Mouse (Mus musculus): Measurements from ENCODE around the gene D630045J12Rik. TPM values are rescaled to one million over a fixed set of nuclear protein-coding genes. Genes with fewer than 3 reads are reported as not detected.

The D630045J12Rik gene
- polyA plus RNA-seq, 1 experiment from 2014 or later, result 6.2 TPM

GRCm38 (mm10) chr6:38203820-38204219, 50.0 kb downstream of the D630045J12Rik start:
- 49% methylated on average over 4 of the region's 4 CpGs for WGBS
- ATAC-seq (ENCODE audit: insufficient read depth), result peak; percentile 76; the same call in 1 of the 2 replicates
- no peak overlapping the region for H3K27ac ChIP-seq (ENCODE audit: low read depth)

GRCm38 (mm10) chr6:38202816-38203215, 51.0 kb downstream of the D630045J12Rik start:
- no peaks in the 10 kb centered on the region for H3K4me1 ChIP-seq (ENCODE audit: insufficient read depth)
- no peak overlapping the region for H3K4me2 ChIP-seq
- no peak overlapping the region for H3K9ac ChIP-seq
- no peaks in the 10 kb centered on the region for H3K36me3 ChIP-seq (ENCODE audit: insufficient read depth)
- TF ChIP-seq CTCF (IDR thresholded peaks at IDR 0.05; ENCODE audit: low read depth), result no peak
- DNase-seq (no peak), ATAC-seq (ENCODE audit: insufficient read depth) (no peak)
- no peaks in the 10 kb centered on the region for H3K27me3 ChIP-seq (ENCODE audit: insufficient read depth, low read length)
- H3K9me3 ChIP-seq (ENCODE audit: low read depth, low read length), result no peaks in the 10 kb centered on the region
- WGBS, result 70% methylated on average over 12 of the region's 12 CpGs
- H3K4me3 ChIP-seq (ENCODE audit: low read depth, low read length), result no peak overlapping the region
- no peak overlapping the region for H3K27ac ChIP-seq (ENCODE audit: low read depth)

More at GRCm38 (mm10) chr6:38203820-38204219, 50.0 kb downstream of the D630045J12Rik start:
- H3K27me3 ChIP-seq (ENCODE audit: insufficient read depth, low read length), result no peaks in the 10 kb centered on the region
- no peak for TF ChIP-seq CTCF (IDR thresholded peaks at IDR 0.05; ENCODE audit: low read depth)
- DNase-seq, result no peak
- no peak overlapping the region for H3K9ac ChIP-seq
- no peaks in the 10 kb centered on the region for H3K9me3 ChIP-seq (ENCODE audit: low read depth, low read length)
- H3K4me3 ChIP-seq (ENCODE audit: low read depth, low read length), result no peak overlapping the region
- no peak overlapping the region for H3K4me2 ChIP-seq
- H3K36me3 ChIP-seq (ENCODE audit: insufficient read depth), result no peaks in the 10 kb centered on the region
- H3K4me1 ChIP-seq (ENCODE audit: insufficient read depth), result no peaks in the 10 kb centered on the region

DNA sequence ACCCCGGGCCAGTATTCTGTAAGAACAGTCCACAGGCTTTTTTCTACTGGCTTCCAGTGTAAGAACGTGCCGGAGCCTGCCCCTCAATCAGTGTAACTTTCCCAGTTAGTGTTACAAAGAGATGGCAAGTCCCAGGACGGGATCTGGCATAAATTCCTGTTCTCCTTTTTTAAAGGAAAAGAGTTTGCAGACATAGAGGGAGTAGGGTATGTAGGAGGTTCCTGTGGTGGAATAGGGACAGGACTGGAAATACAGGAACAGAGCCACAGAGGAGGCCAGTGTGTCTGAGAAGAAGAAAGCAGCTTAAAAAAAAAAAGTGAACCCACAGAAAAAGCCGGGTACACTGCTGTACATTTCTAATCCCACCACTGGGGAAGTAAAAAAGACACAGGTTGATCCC, 52.3 kb downstream of the D630045J12Rik start:
- DNase-seq (no peak), ATAC-seq (ENCODE audit: insufficient read depth) (no peak)
- no peak overlapping the region for H3K9ac ChIP-seq
- no peak overlapping the region for H3K4me3 ChIP-seq (ENCODE audit: low read depth, low read length)
- WGBS, result 60% methylated on average over 5 of the region's 5 CpGs
- H3K36me3 ChIP-seq (ENCODE audit: insufficient read depth), result no peaks in the 10 kb centered on the region
- H3K4me1 ChIP-seq (ENCODE audit: insufficient read depth), result no peaks in the 10 kb centered on the region
- H3K4me2 ChIP-seq, result no peak overlapping the region
- H3K9me3 ChIP-seq (ENCODE audit: low read depth, low read length), result no peaks in the 10 kb centered on the region
- no peak for TF ChIP-seq CTCF (IDR thresholded peaks at IDR 0.05; ENCODE audit: low read depth)
- H3K27me3 ChIP-seq (ENCODE audit: insufficient read depth, low read length), result no peaks in the 10 kb centered on the region
- no peak overlapping the region for H3K27ac ChIP-seq (ENCODE audit: low read depth)

- H3K9ac ChIP-seq, result no peak overlapping the region
- TF ChIP-seq CTCF (IDR thresholded peaks at IDR 0.05; ENCODE audit: low read depth), result no peak
- 83% methylated on average over 6 of the region's 6 CpGs for WGBS
- H3K27ac ChIP-seq (ENCODE audit: low read depth), result no peak overlapping the region
- H3K27me3 ChIP-seq (ENCODE audit: insufficient read depth, low read length), result no peaks in the 10 kb centered on the region
- no peak for ATAC-seq (ENCODE audit: insufficient read depth)
- no peaks in the 10 kb centered on the region for H3K9me3 ChIP-seq (ENCODE audit: low read depth, low read length)
- no peak overlapping the region for H3K4me3 ChIP-seq (ENCODE audit: low read depth, low read length)
- H3K4me1 ChIP-seq (ENCODE audit: insufficient read depth), result no peaks in the 10 kb centered on the region
- no peak overlapping the region for H3K4me2 ChIP-seq
- no peak for DNase-seq
- H3K36me3 ChIP-seq (ENCODE audit: insufficient read depth), result peaks cover 16% of the 10 kb centered on the region
Measured at GRCm38 (mm10) chr6:38199599-38199998, 54.2 kb downstream of the D630045J12Rik start.

GRCm38 (mm10) chr6:38198727-38199126, 55.1 kb downstream of the D630045J12Rik start:
- peaks cover 19% of the 10 kb centered on the region for H3K36me3 ChIP-seq (ENCODE audit: insufficient read depth)
- TF ChIP-seq CTCF (IDR thresholded peaks at IDR 0.05; ENCODE audit: low read depth), result no peak
- H3K27ac ChIP-seq (ENCODE audit: low read depth), result no peak overlapping the region
- no peak overlapping the region for H3K9ac ChIP-seq
- no peak overlapping the region for H3K4me2 ChIP-seq
- H3K9me3 ChIP-seq (ENCODE audit: low read depth, low read length), result no peaks in the 10 kb centered on the region
- WGBS, result 88% methylated on average over 1 of the region's 1 CpGs
- H3K4me3 ChIP-seq (ENCODE audit: low read depth, low read length), result no peak overlapping the region
- no peak for DNase-seq
- ATAC-seq (ENCODE audit: insufficient read depth), result no peak
- H3K27me3 ChIP-seq (ENCODE audit: insufficient read depth, low read length), result no peaks in the 10 kb centered on the region
- H3K4me1 ChIP-seq (ENCODE audit: insufficient read depth), result no peaks in the 10 kb centered on the region

GRCm38 (mm10) chr6:38196266-38197189, 57.3 kb downstream of the D630045J12Rik start:
- H3K9me3 ChIP-seq (ENCODE audit: low read depth, low read length), result no peaks in the 10 kb centered on the region
- ATAC-seq (ENCODE audit: insufficient read depth), result no peak
- no peak overlapping the region for H3K4me2 ChIP-seq
- H3K27me3 ChIP-seq (ENCODE audit: insufficient read depth, low read length), result no peaks in the 10 kb centered on the region
- H3K9ac ChIP-seq, result no peak overlapping the region
- 68% methylated on average over 24 of the region's 24 CpGs for WGBS
- peak; percentile 29 for DNase-seq
- H3K4me3 ChIP-seq (ENCODE audit: low read depth, low read length), result no peak overlapping the region
- no peak overlapping the region for H3K27ac ChIP-seq (ENCODE audit: low read depth)
- TF ChIP-seq CTCF (IDR thresholded peaks at IDR 0.05; ENCODE audit: low read depth), result no peak
- H3K4me1 ChIP-seq (ENCODE audit: insufficient read depth), result no peaks in the 10 kb centered on the region
- peaks cover 19% of the 10 kb centered on the region for H3K36me3 ChIP-seq (ENCODE audit: insufficient read depth)

DNA sequence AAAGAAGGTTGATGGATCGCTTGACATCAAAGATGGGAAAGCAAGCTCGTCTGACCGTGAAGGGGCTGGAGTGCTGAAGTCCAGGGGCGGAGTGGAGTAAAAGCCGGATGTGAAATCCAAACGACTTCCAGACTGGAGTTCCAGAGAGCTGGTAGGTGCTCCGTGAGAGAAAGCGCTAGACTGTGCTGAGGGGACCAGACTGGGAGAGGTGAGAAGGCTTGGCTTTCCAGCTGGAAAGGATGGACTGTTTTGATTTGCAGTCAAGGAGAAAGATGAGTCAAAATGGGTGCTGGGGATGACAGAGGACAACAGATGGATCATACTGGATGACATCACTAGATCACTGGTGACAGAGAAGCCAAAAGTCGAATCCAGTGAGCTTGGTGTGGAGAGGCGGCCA, 58.5 kb downstream of the D630045J12Rik start:
- WGBS, result 74% methylated on average over 10 of the region's 10 CpGs
- ATAC-seq (ENCODE audit: insufficient read depth) (no peak), DNase-seq (no peak)
- H3K27ac ChIP-seq (ENCODE audit: low read depth), result no peak overlapping the region
- no peak for TF ChIP-seq CTCF (IDR thresholded peaks at IDR 0.05; ENCODE audit: low read depth)
- no peaks in the 10 kb centered on the region for H3K9me3 ChIP-seq (ENCODE audit: low read depth, low read length)
- peaks cover 19% of the 10 kb centered on the region for H3K36me3 ChIP-seq (ENCODE audit: insufficient read depth)
- no peaks in the 10 kb centered on the region for H3K4me1 ChIP-seq (ENCODE audit: insufficient read depth)
- H3K9ac ChIP-seq, result no peak overlapping the region
- H3K27me3 ChIP-seq (ENCODE audit: insufficient read depth, low read length), result no peaks in the 10 kb centered on the region
- H3K4me3 ChIP-seq (ENCODE audit: low read depth, low read length), result no peak overlapping the region
- H3K4me2 ChIP-seq, result no peak overlapping the region

Data from lung, embryonic 14.5 days (tissue).